In genomic region chr8:123211876-123212275, GRCm38 (mm10) we compare ENCODE assay signal across 10 mouse cellular contexts. TPM values are rescaled to one million over a fixed set of nuclear protein-coding genes. Genes with fewer than 3 reads are reported as not detected.
DNase-seq lines count a peak whose midpoint lies in the region; ATAC-seq lines count a peak whose summit lies in the region.
"Had no signal": no experiment of that assay in that cellular context is flagged by ENCODE, and none has a peak within 500 bp of the region (broad histone marks: within the 10 kb centered on the region; RNA-seq: fewer than 3 reads in every experiment).

No protein-coding gene starts in this region.

- no peak for DNase-seq in heart, postnatal 14 days
- DNase-seq in adipocyte (ENCODE audit: low spot score), result no peak
- no peak for DNase-seq in spleen, postnatal 10 days (ENCODE audit: low spot score in 2 of 2)

- no peak for ATAC-seq in heart, embryonic 13.5 days (ENCODE audit: extremely low read depth, insufficient number of reproducible peaks, low FRiP score, low TSS enrichment)
- ATAC-seq in CD4-positive, CD25-positive, alpha-beta regulatory T cell, adult 4 months, result peak; percentile 14
- ATAC-seq in forebrain, embryonic 16.5 days, result no peak
- no peak for ATAC-seq in activated CD4-positive, CD25-positive, alpha-beta regulatory T cell, adult 4 months

- peak overlapping the region; percentile 99 for H3K4me3 ChIP-seq in heart, embryonic 13.5 days
- peak overlapping the region; percentile 64 for H3K4me3 ChIP-seq in forebrain, embryonic 16.5 days (replicated peaks; ENCODE audit: low read length)
- peak overlapping the region; percentile 93 for H3K4me3 ChIP-seq in macrophage (ENCODE audit: inconsistent target)

- 40% methylated on average over 10 of the region's 10 CpGs for WGBS in heart, embryonic 13.5 days
- WGBS in forebrain, embryonic 16.5 days, result 54% methylated on average over 10 of the region's 10 CpGs
- WGBS in macrophage (ENCODE audit: missing documents), result 17% methylated on average over 10 of the region's 10 CpGs

- H3K36me3 ChIP-seq in heart, embryonic 13.5 days, result peaks cover 34% of the 10 kb centered on the region
- H3K36me3 ChIP-seq in forebrain, embryonic 16.5 days (ENCODE audit: control insufficient read depth, insufficient read depth), result peaks cover 9% of the 10 kb centered on the region
- H3K36me3 ChIP-seq in macrophage (ENCODE audit: inconsistent target), result peaks cover 39% of the 10 kb centered on the region

- intact Hi-C loops in heart, postnatal 14 days (cut with DNase I), result no loop called here

- H3K9ac ChIP-seq in heart, embryonic 13.5 days, result peak overlapping the region; percentile 93
- H3K9ac ChIP-seq in forebrain, embryonic 16.5 days (replicated peaks; ENCODE audit: low read depth, low read length), result peak overlapping the region; percentile 77

- H3K4me2 ChIP-seq in heart, embryonic 13.5 days, result peak overlapping the region; percentile 97
- H3K4me2 ChIP-seq in forebrain, embryonic 16.5 days (ENCODE audit: low read length), result peak overlapping the region; percentile 92

- peaks cover 37% of the 10 kb centered on the region for H3K4me1 ChIP-seq in heart, embryonic 13.5 days
- peaks cover 15% of the 10 kb centered on the region for H3K4me1 ChIP-seq in forebrain, embryonic 16.5 days (replicated peaks; ENCODE audit: control insufficient read depth, insufficient read depth, low read length)

- no peak overlapping the region for H3K27ac ChIP-seq in heart, embryonic 13.5 days (replicated peaks)
- no peak overlapping the region for H3K27ac ChIP-seq in forebrain, embryonic 16.5 days (ENCODE audit: low read length)
- peak overlapping the region; percentile 48 for H3K27ac ChIP-seq in macrophage

- H3K27me3 ChIP-seq in heart, embryonic 13.5 days (replicated peaks), result no peaks in the 10 kb centered on the region
- no peaks in the 10 kb centered on the region; the same call in 1 of the 2 replicates for H3K27me3 ChIP-seq in forebrain, embryonic 16.5 days (replicated peaks; ENCODE audit: control insufficient read depth, insufficient read depth, low read length)
- H3K27me3 ChIP-seq: Patski had no signal

- peaks cover 21% of the 10 kb centered on the region for H3K79me2 ChIP-seq in macrophage (ENCODE audit: inconsistent target)

- no peaks in the 10 kb centered on the region for H3K9me3 ChIP-seq in heart, embryonic 13.5 days
- H3K9me3 ChIP-seq in forebrain, embryonic 16.5 days (ENCODE audit: control insufficient read depth, low read length), result no peaks in the 10 kb centered on the region

RNA-seq across cellular contexts. Expression of gene Chmp1a, which starts 0.7 kb away (rescaled TPM):
- polyA plus RNA-seq in heart, embryonic 13.5 days (2015; fragmentation: Nextera tagmentation; extraction: Ambion mirVana), result 91.2 and 99.4 TPM in 2 replicates
- total RNA-seq in heart, postnatal 14 days (2021), result 10 to 100 TPM; 50.1 to 64.3 TPM
- polyA plus RNA-seq in CD4-positive, CD25-positive, alpha-beta regulatory T cell, adult 4 months (2017; shearing (Covaris generic)), result 100 to 1,000 TPM; 157 to 276 TPM
- polyA plus RNA-seq in forebrain, embryonic 16.5 days (2015; fragmentation: Nextera tagmentation; extraction: Ambion mirVana), result 238 and 248 TPM in 2 replicates
- 100 to 1,000 TPM in 4 of 26 experiments, 10 to 100 TPM in 22; 30.0 to 107 (median 90.9) TPM for total RNA-seq in macrophage (2018; cell fraction: chromatin; rRNA removed)
- total RNA-seq in macrophage (2018; cell fraction: cytosol; rRNA removed), result 100 to 1,000 TPM in 9 of 26 experiments, 10 to 100 TPM in 17; 75.8 to 111 (median 93.8) TPM
- total RNA-seq in macrophage (2018; cell fraction: nucleus; rRNA removed), result 100 to 1,000 TPM in 3 of 26 experiments, 10 to 100 TPM in 23; 48.8 to 106 (median 80.6) TPM
- 35.0 to 103 TPM (median 101 TPM) in 3 replicates for polyA plus RNA-seq in macrophage (2018)
- polyA plus RNA-seq in activated CD4-positive, CD25-positive, alpha-beta regulatory T cell, adult 4 months (2017; shearing (Covaris generic)), result 100 to 1,000 TPM; 108 to 109 TPM

RNA-seq across cellular contexts. Expression of gene Spata33, which starts 0.8 kb away (rescaled TPM):
- polyA plus RNA-seq in heart, embryonic 13.5 days (2015; fragmentation: Nextera tagmentation; extraction: Ambion mirVana), result 3.7 TPM in 2 replicates
- total RNA-seq in heart, postnatal 14 days (2021), result 10 to 100 TPM; 38.4 to 45.7 TPM
- not detected for polyA plus RNA-seq in CD4-positive, CD25-positive, alpha-beta regulatory T cell, adult 4 months (2017; shearing (Covaris generic))
- polyA plus RNA-seq in forebrain, embryonic 16.5 days (2015; fragmentation: Nextera tagmentation; extraction: Ambion mirVana), result 5.9 and 6.3 TPM in 2 replicates
- total RNA-seq in macrophage (2018; cell fraction: chromatin; rRNA removed), result 1 to 10 TPM in 1 of 26 experiments, under 1 TPM in 10, not detected in 15; 0.12 to 1.0 (median 0.45) TPM
- total RNA-seq in macrophage (2018; cell fraction: cytosol; rRNA removed), result under 1 TPM in 22 of 26 experiments, not detected in 4; 0.03 to 0.95 (median 0.20) TPM
- total RNA-seq in macrophage (2018; cell fraction: nucleus; rRNA removed), result under 1 TPM in 11 of 26 experiments, not detected in 15; 0.12 to 0.80 (median 0.53) TPM
- polyA plus RNA-seq in macrophage (2018), result 0.27 to 1.4 TPM (median 0.40 TPM) in 3 replicates
- not detected for polyA plus RNA-seq in activated CD4-positive, CD25-positive, alpha-beta regulatory T cell, adult 4 months (2017; shearing (Covaris generic))
- total RNA-seq: hematopoietic stem cell, adult 5-6 weeks had no signal

RNA-seq across cellular contexts. Expression of gene Cdk10, which starts 12.8 kb away (rescaled TPM):
- polyA plus RNA-seq in heart, embryonic 13.5 days (2015; fragmentation: Nextera tagmentation; extraction: Ambion mirVana), result 19.5 and 20.5 TPM in 2 replicates
- 10 to 100 TPM; 22.5 to 23.8 TPM for total RNA-seq in heart, postnatal 14 days (2021)
- 10 to 100 TPM; 21.0 to 32.5 TPM for polyA plus RNA-seq in CD4-positive, CD25-positive, alpha-beta regulatory T cell, adult 4 months (2017; shearing (Covaris generic))
- 42.9 and 54.1 TPM in 2 replicates for polyA plus RNA-seq in forebrain, embryonic 16.5 days (2015; fragmentation: Nextera tagmentation; extraction: Ambion mirVana)
- 100 to 1,000 TPM in 14 of 26 experiments, 10 to 100 TPM in 12; 40.7 to 168 (median 108) TPM for total RNA-seq in macrophage (2018; cell fraction: chromatin; rRNA removed)
- 10 to 100 TPM in 25 of 26 experiments, 1 to 10 TPM in 1; 9.0 to 22.8 (median 14.8) TPM for total RNA-seq in macrophage (2018; cell fraction: cytosol; rRNA removed)
- 100 to 1,000 TPM in 1 of 26 experiments, 10 to 100 TPM in 25; 24.0 to 115 (median 59.4) TPM for total RNA-seq in macrophage (2018; cell fraction: nucleus; rRNA removed)
- 13.9 to 19.0 TPM (median 17.2 TPM) in 3 replicates for polyA plus RNA-seq in macrophage (2018)
- polyA plus RNA-seq in activated CD4-positive, CD25-positive, alpha-beta regulatory T cell, adult 4 months (2017; shearing (Covaris generic)), result 10 to 100 TPM; 12.0 to 21.3 TPM

RNA-seq across cellular contexts. Expression of gene Spata2l, which starts 24.2 kb away (rescaled TPM):
- polyA plus RNA-seq in heart, embryonic 13.5 days (2015; fragmentation: Nextera tagmentation; extraction: Ambion mirVana), result 3.1 and 3.2 TPM in 2 replicates
- 1 to 10 TPM; 6.5 to 6.9 TPM for total RNA-seq in heart, postnatal 14 days (2021)
- polyA plus RNA-seq in CD4-positive, CD25-positive, alpha-beta regulatory T cell, adult 4 months (2017; shearing (Covaris generic)), result 1 to 10 TPM; 6.0 to 9.2 TPM
- polyA plus RNA-seq in forebrain, embryonic 16.5 days (2015; fragmentation: Nextera tagmentation; extraction: Ambion mirVana), result 5.8 and 7.8 TPM in 2 replicates
- 1 to 10 TPM in 16 of 26 experiments, under 1 TPM in 6, not detected in 4; 0.33 to 9.0 (median 2.2) TPM for total RNA-seq in macrophage (2018; cell fraction: chromatin; rRNA removed)
- total RNA-seq in macrophage (2018; cell fraction: cytosol; rRNA removed), result 1 to 10 TPM in 19 of 26 experiments, under 1 TPM in 7; 0.43 to 4.6 (median 2.1) TPM
- total RNA-seq in macrophage (2018; cell fraction: nucleus; rRNA removed), result 1 to 10 TPM in 19 of 26 experiments, under 1 TPM in 7; 0.32 to 7.8 (median 1.8) TPM
- polyA plus RNA-seq in macrophage (2018), result 2.4 to 3.9 TPM (median 2.8 TPM) in 3 replicates
- 1 to 10 TPM; 7.7 to 8.8 TPM for polyA plus RNA-seq in activated CD4-positive, CD25-positive, alpha-beta regulatory T cell, adult 4 months (2017; shearing (Covaris generic))

RNA-seq across cellular contexts. Expression of gene Dpep1, which starts 25.8 kb away (rescaled TPM):
- 2.5 and 3.3 TPM in 2 replicates for polyA plus RNA-seq in heart, embryonic 13.5 days (2015; fragmentation: Nextera tagmentation; extraction: Ambion mirVana)
- 10 to 100 TPM; 28.6 to 43.2 TPM for total RNA-seq in heart, postnatal 14 days (2021)
- not detected for polyA plus RNA-seq in CD4-positive, CD25-positive, alpha-beta regulatory T cell, adult 4 months (2017; shearing (Covaris generic))
- 0.14 and 0.18 TPM in 2 replicates for polyA plus RNA-seq in forebrain, embryonic 16.5 days (2015; fragmentation: Nextera tagmentation; extraction: Ambion mirVana)
- total RNA-seq in macrophage (2018; cell fraction: chromatin; rRNA removed), result under 1 TPM in 1 of 26 experiments, not detected in 25; 0.76 TPM
- not detected for total RNA-seq in macrophage (2018; cell fraction: cytosol; rRNA removed)
- total RNA-seq in macrophage (2018; cell fraction: nucleus; rRNA removed), result not detected
- polyA plus RNA-seq in macrophage (2018), result not detected in 3 replicates
- not detected for polyA plus RNA-seq in activated CD4-positive, CD25-positive, alpha-beta regulatory T cell, adult 4 months (2017; shearing (Covaris generic))
- total RNA-seq: hematopoietic stem cell, adult 5-6 weeks had no signal
- polyA plus RNA-seq: Patski had no signal
